Mouse (Mus musculus): ENCODE data around the gene Safb2.

Gene Safb2

DNA sequence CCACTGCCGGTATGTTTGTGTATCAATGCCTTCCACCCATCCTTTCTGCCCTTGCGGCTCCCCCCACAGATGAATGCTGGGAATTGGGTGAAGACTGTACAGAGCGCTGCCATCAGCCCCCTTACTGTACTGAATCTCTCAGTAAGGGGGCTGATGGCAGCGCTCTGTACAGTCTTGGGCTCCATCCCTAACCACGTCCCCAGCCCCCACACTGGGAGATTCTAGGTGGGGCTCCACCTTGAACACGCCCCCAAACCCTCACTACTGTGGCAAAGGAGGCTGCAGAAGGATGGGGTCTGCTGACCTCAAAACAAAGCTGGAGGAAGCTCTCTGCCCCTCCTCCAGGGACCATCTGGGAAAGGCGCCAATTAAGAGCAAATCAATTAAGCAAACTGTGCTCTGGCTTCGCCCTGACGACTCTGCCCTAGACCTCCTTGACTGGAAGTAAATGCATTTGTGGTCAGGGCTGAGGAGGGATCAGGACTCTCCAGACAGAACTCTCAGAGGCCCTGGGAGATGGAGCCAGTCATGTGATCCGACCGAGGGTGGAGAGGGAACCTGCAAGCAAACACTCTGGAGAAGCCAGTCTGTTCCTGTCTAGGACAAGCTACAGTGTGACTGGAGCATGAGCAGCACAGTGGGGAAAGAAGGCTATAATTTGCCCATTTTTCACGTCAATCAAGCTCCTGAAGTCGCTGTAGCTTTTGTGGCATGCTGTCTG lies 68.5 kb downstream of the Safb2 start:
- DNase-seq (ENCODE audit: low spot score in 2 of 2), result no peak

DNA sequence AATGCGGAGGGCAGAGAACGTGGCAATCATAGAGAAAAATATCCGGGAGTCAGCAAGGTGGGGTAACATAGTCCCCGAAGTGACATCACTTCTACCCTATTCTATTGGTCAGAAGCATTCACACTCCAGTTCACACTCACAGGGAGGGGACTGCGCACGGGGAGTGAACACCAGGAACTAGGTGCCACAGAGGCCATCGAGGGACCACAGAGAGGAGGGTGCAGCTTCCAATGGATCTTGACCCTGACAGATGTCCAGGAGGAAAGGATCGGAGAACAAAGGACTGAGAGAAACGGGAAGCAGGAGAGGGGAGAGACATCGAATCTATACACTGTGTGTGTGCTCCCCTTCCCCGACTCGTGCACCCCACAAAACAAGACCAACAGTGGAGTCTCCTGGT lies 69.5 kb downstream of the Safb2 start:
- no peak for DNase-seq (ENCODE audit: low spot score in 2 of 2)

DNA sequence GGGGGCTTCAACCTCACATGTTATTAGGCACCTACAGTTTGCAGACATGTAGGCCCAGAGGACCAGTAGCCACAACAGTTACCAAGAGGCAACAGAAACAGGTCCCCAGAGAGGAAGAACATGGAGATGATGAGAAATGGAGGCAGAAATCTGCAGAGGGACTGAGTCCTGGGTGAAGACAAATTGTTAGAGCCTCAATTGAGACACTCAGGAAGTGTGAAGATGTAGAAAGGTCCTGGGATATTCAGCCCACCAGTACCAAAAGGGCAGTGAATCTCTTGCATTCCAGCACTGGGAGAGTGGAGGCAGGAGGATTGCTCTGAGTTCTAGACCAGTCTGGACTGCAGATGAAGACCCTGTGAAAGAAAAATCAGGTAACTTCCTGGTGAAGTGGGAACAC lies 70.1 kb downstream of the Safb2 start:
- no peak for DNase-seq (ENCODE audit: low spot score in 2 of 2)

DNA sequence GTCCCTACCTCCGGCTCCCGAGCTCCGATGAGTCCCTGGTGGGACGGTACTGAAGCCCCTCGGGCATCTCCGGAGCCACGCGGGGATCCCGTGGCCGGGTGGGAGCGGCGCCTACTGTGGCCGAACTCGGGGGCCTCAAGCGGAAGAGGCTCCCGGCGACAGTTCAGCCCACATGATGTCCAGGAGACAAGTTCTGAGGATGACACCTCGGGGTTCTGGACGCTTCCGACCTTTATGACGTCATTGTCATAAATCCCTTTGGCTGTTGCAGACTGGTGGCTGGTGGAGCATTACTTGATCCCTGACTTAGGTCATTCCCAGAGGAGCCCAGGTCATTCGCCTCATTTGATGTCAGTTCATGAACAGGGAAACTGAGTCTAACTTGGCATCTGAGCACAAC lies 72.1 kb downstream of the Safb2 start, which contains the start of gene Znrf4:
Znrf4 (minus strand) TSS at position 122 of the 400 bp plus-strand sequence.
- no peak for DNase-seq (ENCODE audit: low spot score in 2 of 2)

DNA sequence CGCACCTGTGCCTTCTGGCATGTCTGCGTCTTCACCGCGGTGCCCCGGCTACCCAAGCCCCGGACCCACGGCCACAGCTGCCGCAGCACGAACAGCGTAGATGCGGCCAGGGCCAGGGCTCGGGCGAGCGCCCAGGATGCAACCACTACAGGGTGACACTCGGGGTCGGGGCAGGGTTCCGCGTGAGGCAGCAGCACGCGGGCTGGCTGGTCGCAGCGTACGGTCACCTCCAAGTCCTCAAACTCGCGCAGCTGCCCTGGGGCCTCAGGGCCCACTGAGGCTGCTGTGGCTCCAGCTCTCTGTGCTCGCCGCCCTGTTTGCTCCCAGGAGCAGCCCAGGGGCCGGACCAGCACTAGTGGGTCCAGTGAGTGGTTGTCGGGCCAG lies 72.7 kb downstream of the Safb2 start:
- DNase-seq (ENCODE audit: low spot score in 2 of 2), result no peak

DNA sequence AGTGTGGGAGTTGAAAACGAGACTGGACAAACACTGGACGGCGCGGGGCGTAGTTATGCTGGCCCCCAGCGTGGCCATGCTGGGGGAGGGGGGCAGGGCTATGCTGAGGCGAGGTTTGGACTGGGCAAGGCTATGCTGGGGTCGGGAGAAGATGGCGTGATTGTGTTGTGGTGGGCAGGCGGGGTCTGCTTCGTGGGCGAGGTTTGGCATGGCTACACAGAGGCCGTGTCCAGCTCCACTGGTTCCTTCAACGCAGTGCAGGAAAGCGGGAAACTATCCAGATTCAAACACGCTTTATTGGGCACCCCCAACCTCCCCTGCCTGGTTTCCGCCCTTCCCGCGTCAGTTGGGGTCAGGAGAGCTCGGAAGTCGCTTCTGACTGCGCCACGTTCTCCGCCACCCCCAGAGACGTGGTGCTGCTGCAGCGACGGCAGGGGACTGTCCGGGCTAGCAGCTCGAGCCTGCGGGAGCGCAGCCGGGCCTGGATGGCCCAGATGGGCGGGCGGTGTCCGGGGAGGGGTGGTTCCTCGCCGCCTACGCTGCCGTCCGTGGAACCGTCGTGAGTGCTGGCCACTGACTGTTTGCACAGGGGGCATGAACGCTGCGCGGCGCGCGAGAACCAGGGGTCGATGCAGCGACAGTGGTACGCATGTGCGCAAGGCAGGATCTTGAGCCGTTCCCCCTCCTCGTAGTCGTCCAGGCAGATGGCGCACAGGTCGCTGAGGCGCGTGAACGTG lies 73.2 kb downstream of the Safb2 start:
- DNase-seq (ENCODE audit: low spot score in 2 of 2), result no peak

All from urinary bladder, adult 18-20 months (tissue).